Comparison of ENCODE assay signal across 8 mouse cellular contexts in genomic region chr7:55842504-55843152, GRCm38 (mm10). TPM values are rescaled to one million over a fixed set of nuclear protein-coding genes. Genes with fewer than 3 reads are reported as not detected.
DNase-seq lines count a peak whose midpoint lies in the region; ATAC-seq and TF ChIP-seq lines count a peak whose summit lies in the region.

No protein-coding gene starts in this region.

- no peaks in the 10 kb centered on the region for H3K27me3 ChIP-seq in heart, embryonic 11.5 days (ENCODE audit: control insufficient read depth, insufficient read depth, low read length)
- no peaks in the 10 kb centered on the region for H3K27me3 ChIP-seq in heart, embryonic 14.5 days (ENCODE audit: control insufficient read depth, insufficient read depth, low read length)
- H3K27me3 ChIP-seq in liver, embryonic 14.5 days (ENCODE audit: control insufficient read depth, insufficient read depth, low read length): no peaks in the 10 kb centered on the region; the same call in 1 of the 2 replicates
- H3K27me3 ChIP-seq in neural tube, embryonic 14.5 days (ENCODE audit: control insufficient read depth, insufficient read depth, low read length): no peaks in the 10 kb centered on the region

- peak overlapping the region; percentile 96 for H3K27ac ChIP-seq in heart, embryonic 11.5 days (ENCODE audit: low read depth, low read length)
- H3K27ac ChIP-seq in bone marrow, adult 2 months (ENCODE audit: control insufficient read depth, insufficient read depth, low read depth, low read length, poor library complexity): peak overlapping the region; percentile 7; the same call in 1 of the 2 replicates
- H3K27ac ChIP-seq in heart, embryonic 14.5 days (replicated peaks in 1 of 2; ENCODE audit: control insufficient read depth in 1 of 2, insufficient read depth in 1 of 2, low read depth in 2 of 2, low read length in 2 of 2): peak overlapping the region; percentile 96 to 98
- H3K27ac ChIP-seq in liver, embryonic 14.5 days: no peak overlapping the region
- H3K27ac ChIP-seq in neural tube, embryonic 14.5 days (ENCODE audit: low read depth, low read length): peak overlapping the region; percentile 92

- peak; percentile 39 for ATAC-seq in heart, embryonic 11.5 days (replicated peaks; ENCODE audit: insufficient number of reproducible peaks, low FRiP score, low TSS enrichment)
- ATAC-seq in heart, embryonic 14.5 days (ENCODE audit: insufficient number of reproducible peaks, insufficient read depth, low FRiP score, low read depth): peak; percentile 42
- ATAC-seq in liver, embryonic 14.5 days (ENCODE audit: insufficient read depth): peak; percentile 10
- peak; percentile 80 for ATAC-seq in neural tube, embryonic 14.5 days (ENCODE audit: low read depth)

- TF ChIP-seq POLR2A in bone marrow, adult 2 months (IDR thresholded peaks at IDR 0.05; ENCODE audit: borderline replicate concordance, control insufficient read depth, low read depth, low read length): no peak

- no peak for TF ChIP-seq CTCF in bone marrow, adult 2 months (IDR thresholded peaks at IDR 0.05; ENCODE audit: control insufficient read depth, insufficient read depth, low read length)
- no peak for TF ChIP-seq CTCF in liver, embryonic 14.5 days (IDR thresholded peaks at IDR 0.05; ENCODE audit: low read depth)

- no peaks in the 10 kb centered on the region for H3K36me3 ChIP-seq in heart, embryonic 11.5 days (ENCODE audit: control insufficient read depth, insufficient read depth, low read length)
- H3K36me3 ChIP-seq in heart, embryonic 14.5 days (ENCODE audit: control insufficient read depth, insufficient read depth, low read length): no peaks in the 10 kb centered on the region
- no peaks in the 10 kb centered on the region for H3K36me3 ChIP-seq in liver, embryonic 14.5 days (replicated peaks; ENCODE audit: control insufficient read depth, insufficient read depth, low read depth)
- H3K36me3 ChIP-seq in neural tube, embryonic 14.5 days (ENCODE audit: control insufficient read depth, insufficient read depth, low read length): no peaks in the 10 kb centered on the region

- peak overlapping the region; percentile 82 for H3K4me2 ChIP-seq in heart, embryonic 11.5 days
- H3K4me2 ChIP-seq in heart, embryonic 14.5 days (ENCODE audit: low read length): peak overlapping the region; percentile 94
- H3K4me2 ChIP-seq in liver, embryonic 14.5 days (ENCODE audit: low read depth): peak overlapping the region; percentile 91
- peak overlapping the region; percentile 78 for H3K4me2 ChIP-seq in neural tube, embryonic 14.5 days (ENCODE audit: low read depth, low read length)

- TF ChIP-seq EP300 in liver, embryonic 14.5 days (IDR thresholded peaks at IDR 0.05; ENCODE audit: low read depth): no peak

- no peak for DNase-seq in heart, adult 11 months
- peak; percentile 17 to 27 for DNase-seq in B cell, adult 2 months
- no peak for DNase-seq in liver, embryonic 14.5 days (ENCODE audit: low read depth in 3 of 3, low spot score in 3 of 3)
- no peak for DNase-seq in urinary bladder, postnatal 10 days (ENCODE audit: low spot score)

- peaks cover 12% of the 10 kb centered on the region for H3K4me1 ChIP-seq in heart, embryonic 11.5 days (ENCODE audit: control insufficient read depth, insufficient read depth, low read length)
- H3K4me1 ChIP-seq in bone marrow, adult 2 months (ENCODE audit: control insufficient read depth, insufficient read depth, low read length): no peaks in the 10 kb centered on the region; the same call in 1 of the 2 replicates
- peaks cover 6 to 18% of the 10 kb centered on the region in 2 experiments for H3K4me1 ChIP-seq in heart, embryonic 14.5 days (ENCODE audit: control insufficient read depth in 2 of 2, insufficient read depth in 2 of 2, low read length in 2 of 2)
- H3K4me1 ChIP-seq in liver, embryonic 14.5 days (replicated peaks; ENCODE audit: control insufficient read depth in 2 of 2, insufficient read depth in 2 of 2, low read length in 1 of 2): peaks cover 0 to 2% of the 10 kb centered on the region in 2 experiments; a peak in 3 of 4 replicates
- peaks cover 14% of the 10 kb centered on the region; the same call in 1 of the 2 replicates for H3K4me1 ChIP-seq in neural tube, embryonic 14.5 days (ENCODE audit: control insufficient read depth, insufficient read depth, low read length)

- H3K9ac ChIP-seq in heart, embryonic 11.5 days (ENCODE audit: low read depth, low read length): peak overlapping the region; percentile 94
- H3K9ac ChIP-seq in heart, embryonic 14.5 days (ENCODE audit: low read length): peak overlapping the region; percentile 98
- H3K9ac ChIP-seq in liver, embryonic 14.5 days (replicated peaks): peak overlapping the region; percentile 70
- peak overlapping the region; percentile 91 for H3K9ac ChIP-seq in neural tube, embryonic 14.5 days (replicated peaks; ENCODE audit: low read depth, low read length)

- under 1% methylated on average over 39 of the region's 40 CpGs for WGBS in heart, embryonic 11.5 days (ENCODE audit: insufficient replicate concordance)
- under 1% methylated on average over 40 of the region's 40 CpGs for WGBS in bone marrow, adult 2 months
- WGBS in heart, embryonic 14.5 days: under 1% methylated on average over 40 of the region's 40 CpGs
- WGBS in liver, embryonic 14.5 days (ENCODE audit: insufficient replicate concordance): 1% methylated on average over 40 of the region's 40 CpGs
- WGBS in neural tube, embryonic 14.5 days: 0% methylated on average over 40 of the region's 40 CpGs

- H3K9me3 ChIP-seq in heart, embryonic 11.5 days (replicated peaks; ENCODE audit: control insufficient read depth, low read length): no peaks in the 10 kb centered on the region
- H3K9me3 ChIP-seq in heart, embryonic 14.5 days (ENCODE audit: control insufficient read depth, low read length): no peaks in the 10 kb centered on the region
- H3K9me3 ChIP-seq in liver, embryonic 14.5 days (ENCODE audit: control insufficient read depth, low read length): no peaks in the 10 kb centered on the region
- no peaks in the 10 kb centered on the region for H3K9me3 ChIP-seq in neural tube, embryonic 14.5 days (ENCODE audit: control insufficient read depth, low read length)

- H3K4me3 ChIP-seq in heart, embryonic 11.5 days (ENCODE audit: low read depth, low read length): peak overlapping the region; percentile 87
- H3K4me3 ChIP-seq in bone marrow, adult 2 months (replicated peaks; ENCODE audit: control insufficient read depth, low read depth, low read length): peak overlapping the region; percentile 55
- peak overlapping the region; percentile 91 to 96 for H3K4me3 ChIP-seq in heart, embryonic 14.5 days (ENCODE audit: control insufficient read depth in 1 of 2, insufficient read depth in 1 of 2, low read depth in 1 of 2, low read length in 2 of 2)
- H3K4me3 ChIP-seq in liver, embryonic 14.5 days (ENCODE audit: insufficient read depth in 1 of 2, low read depth in 2 of 2, low read length in 2 of 2): peak overlapping the region; percentile 66 to 72
- H3K4me3 ChIP-seq in neural tube, embryonic 14.5 days (ENCODE audit: low read depth, low read length): peak overlapping the region; percentile 90

RNA-seq across cellular contexts. Expression of gene Cyfip1, which starts 1.1 kb away (rescaled TPM):
- polyA plus RNA-seq in heart, embryonic 11.5 days (2014; fragmentation: Nextera tagmentation; extraction: Ambion mirVana): 55.4 and 64.8 TPM in 2 replicates
- polyA plus RNA-seq in bone marrow, adult 2 months (2011; ENCODE audit: insufficient read depth, insufficient read length, low replicate concordance, missing spikeins): 3.9 and 14.1 TPM in 2 replicates
- 54.8 and 61.0 TPM in 2 replicates for polyA plus RNA-seq in heart, embryonic 14.5 days (2014; fragmentation: Nextera tagmentation; extraction: Ambion mirVana)
- polyA plus RNA-seq in liver, embryonic 14.5 days (2012; rRNA removed): 5.2 and 6.4 TPM in 2 replicates
- polyA plus RNA-seq in liver, embryonic 14.5 days (2014; fragmentation: Nextera tagmentation; extraction: Ambion mirVana): 16.1 TPM in 2 replicates
- 39.2 and 50.1 TPM in 2 replicates for polyA plus RNA-seq in neural tube, embryonic 14.5 days (2014; fragmentation: Nextera tagmentation; extraction: Ambion mirVana)

RNA-seq across cellular contexts. Expression of gene Tubgcp5, which starts 48.7 kb away (rescaled TPM):
- polyA plus RNA-seq in heart, embryonic 11.5 days (2014; fragmentation: Nextera tagmentation; extraction: Ambion mirVana): 16.9 and 22.5 TPM in 2 replicates
- polyA plus RNA-seq in bone marrow, adult 2 months (2011; ENCODE audit: insufficient read depth, insufficient read length, low replicate concordance, missing spikeins): 6.9 and 12.5 TPM in 2 replicates
- 16.4 and 19.2 TPM in 2 replicates for polyA plus RNA-seq in heart, embryonic 14.5 days (2014; fragmentation: Nextera tagmentation; extraction: Ambion mirVana)
- polyA plus RNA-seq in liver, embryonic 14.5 days (2012; rRNA removed): 3.4 and 4.1 TPM in 2 replicates
- 7.1 and 7.2 TPM in 2 replicates for polyA plus RNA-seq in liver, embryonic 14.5 days (2014; fragmentation: Nextera tagmentation; extraction: Ambion mirVana)
- 38.1 and 45.1 TPM in 2 replicates for polyA plus RNA-seq in neural tube, embryonic 14.5 days (2014; fragmentation: Nextera tagmentation; extraction: Ambion mirVana)

Comparison
In these comparisons a context has a peak if more than half of its experiments do, and no peak if none do; other contexts are left out.
1. ATAC-seq: peak in every context shown above with its lines; median percentile 80 in neural tube, embryonic 14.5 days; 42 in heart, embryonic 14.5 days; 39 in heart, embryonic 11.5 days; 10 in liver, embryonic 14.5 days.
2. DNase-seq: peak in B cell, adult 2 months (2 of 2); none in heart, adult 11 months (single experiment), liver, embryonic 14.5 days (0 of 3) and urinary bladder, postnatal 10 days (single experiment).
3. Peak in every context shown above with its lines, with median percentiles within 50 percentile points of each other: H3K4me2 ChIP-seq, H3K4me3 ChIP-seq and H3K9ac ChIP-seq.